Mouse (Mus musculus): ENCODE results near the gene Kbtbd3. TPM values are rescaled to one million over a fixed set of nuclear protein-coding genes. Genes with fewer than 3 reads are reported as not detected.
A peak's percentile ranks its signal among the peaks of the same experiment; 100 is the strongest.

Gene Kbtbd3
- polyA plus RNA-seq, 1 experiment from 2014 or later: 7.5 TPM

- Histone ChIP-seq H3K27me3 (no peaks in the 10 kb centered on the region), H3K36me3 (no peaks in the 10 kb centered on the region), H3K4me1 (no peaks in the 10 kb centered on the region), H3K9ac (no peak overlapping the region), H3K27ac (no peak overlapping the region), H3K4me3 (no peak overlapping the region), H3K4me2 (replicated peaks) (no peak overlapping the region), H3K9me3 (no peaks in the 10 kb centered on the region)
- no peak for ATAC-seq (ENCODE audit: low FRiP score, low read depth)
- WGBS: 85% methylated on average over 6 of the region's 6 CpGs
Measured at GRCm38 (mm10) chr9:4318939-4319721, 9.5 kb downstream of the Kbtbd3 start.

- Histone ChIP-seq H3K27me3 (no peaks in the 10 kb centered on the region), H3K4me1 (no peaks in the 10 kb centered on the region), H3K9ac (no peak overlapping the region), H3K4me3 (no peak overlapping the region), H3K9me3 (no peaks in the 10 kb centered on the region), H3K36me3 (no peaks in the 10 kb centered on the region), H3K4me2 (replicated peaks) (no peak overlapping the region), H3K27ac (no peak overlapping the region)
- WGBS: 79% methylated on average over 1 of the region's 1 CpGs
- no peak for ATAC-seq (ENCODE audit: low FRiP score, low read depth)
Measured at GRCm38 (mm10) chr9:4353163-4353562, 43.5 kb downstream of the Kbtbd3 start.

- peak; percentile 100 for ATAC-seq (ENCODE audit: low FRiP score, low read depth)
- Histone ChIP-seq H3K9ac (peak within 1 kb of the TSS; percentile 76), H3K9me3 (no peaks in the 10 kb centered on the region), H3K36me3 (peaks cover 4% of the 10 kb centered on the region), H3K27me3 (no peaks in the 10 kb centered on the region), H3K4me2 (replicated peaks) (peak within 1 kb of the TSS; percentile 67), H3K27ac (0 out of 2 replicates have a peak within 1 kb of the TSS, but pooled peaks have one; percentile 55), H3K4me3 (peak within 1 kb of the TSS; percentile 74), H3K4me1 (peaks cover 10% of the 10 kb centered on the region)
- WGBS: 3% methylated on average over 31 of the region's 31 CpGs
Measured at GRCm38 (mm10) chr9:4375828-4376639, 66.4 kb downstream of the Kbtbd3 start, which contains the start of gene Msantd4. TSS of gene Msantd4 (plus strand) at chr9:4376562.

GRCm38 (mm10) chr9:4376640-4377120, 67.0 kb downstream of the Kbtbd3 start:
- H3K27me3 ChIP-seq: no peaks in the 10 kb centered on the region
- WGBS: under 1% methylated on average over 15 of the region's 15 CpGs
- H3K9ac ChIP-seq: peak overlapping the region; percentile 76
- H3K27ac ChIP-seq: 0 out of 2 replicates have a peak overlapping the region, but pooled peaks have one; percentile 55
- peak overlapping the region; percentile 67 for H3K4me2 ChIP-seq (replicated peaks)
- H3K4me3 ChIP-seq: peak overlapping the region; percentile 74
- peaks cover 10% of the 10 kb centered on the region for H3K4me1 ChIP-seq
- H3K9me3 ChIP-seq: no peaks in the 10 kb centered on the region
- ATAC-seq (ENCODE audit: low FRiP score, low read depth): no peak; the same call in none of the 2 replicates
- peaks cover 4% of the 10 kb centered on the region for H3K36me3 ChIP-seq

Small RNA genes within 50 kb of the gene (microRNA-seq; reads per million reads assigned to microRNA genes)
- not detected for gene Gm22195
- gene Gm23992: not detected

Other genes starting within 250 kb of the Kbtbd3 start
- 38.1 and 39.3 TPM in 2 replicates for gene Aasdhppt, start 362 bp upstream of the Kbtbd3 start, polyA plus RNA-seq (2015; fragmentation: Nextera tagmentation; extraction: Ambion mirVana)
- 45.8 and 48.5 TPM in 2 replicates for gene Msantd4, start 66.7 kb downstream of the Kbtbd3 start, polyA plus RNA-seq (2015; fragmentation: Nextera tagmentation; extraction: Ambion mirVana)